Mouse (Mus musculus) E14TG2a.4 (cell line): Measurements from ENCODE around the gene Jpt1.

Experiments
- H3K27me3 ChIP-seq: 2 replicates; pipeline ENCODE4 v1.6.1; 2014; ENCODE audit warnings: low read length, control low read depth; ENCODE audit not compliant: insufficient read depth
- H3K36me3 ChIP-seq: 2 replicates; pipeline ENCODE4 v1.6.1; 2014; ENCODE audit warnings: low read length, control low read depth; ENCODE audit not compliant: insufficient read depth
- H3K4me1 ChIP-seq: replicated peaks from 2 replicates; pipeline ENCODE4 v1.6.1; 2014; ENCODE audit warnings: low read depth, low read length, control low read depth
- H3K4me3 ChIP-seq: replicated peaks from 2 replicates; pipeline ENCODE4 v1.5.1; 2014; ENCODE audit warnings: mild to moderate bottlenecking, low read length
- H3K9me3 ChIP-seq: 2 replicates; pipeline ENCODE4 v1.6.1; 2014; ENCODE audit warnings: low read length, control low read depth
- CTCF ChIP-seq: conservative IDR thresholded peaks from 2 replicates; pipeline ENCODE4 v1.5.1; 2014; ENCODE audit warnings: low read length
- NANOG ChIP-seq: IDR thresholded peaks from 2 replicates; pipeline ENCODE4 v1.6.1; 2014; ENCODE audit warnings: borderline replicate concordance, low read length, mixed read lengths
- POU5F1 ChIP-seq: IDR thresholded peaks from 2 replicates; pipeline ENCODE4 v1.6.1; 2014; ENCODE audit warnings: low read length, borderline replicate concordance

Gene Jpt1

GRCm38 (mm10) chr11:115516942-115517341 is 2.8 kb upstream of the Jpt1 start:
- no peaks in the 10 kb centered on the region for H3K9me3 ChIP-seq
- peaks cover 28% of the 10 kb centered on the region for H3K4me1 ChIP-seq
- H3K27me3 ChIP-seq: no peaks in the 10 kb centered on the region
- H3K4me3 ChIP-seq: no peak overlapping the region
- no peak for TF ChIP-seq NANOG
- no peak for TF ChIP-seq CTCF
- no peak for TF ChIP-seq POU5F1
- peaks cover 28% of the 10 kb centered on the region for H3K36me3 ChIP-seq

GRCm38 (mm10) chr11:115515021-115515420 is 834 bp upstream of the Jpt1 start:
- peak overlapping the region; percentile 35 for H3K4me3 ChIP-seq
- peaks cover 26% of the 10 kb centered on the region for H3K36me3 ChIP-seq
- H3K27me3 ChIP-seq: no peaks in the 10 kb centered on the region
- H3K4me1 ChIP-seq: peaks cover 47% of the 10 kb centered on the region
- no peak for TF ChIP-seq POU5F1
- no peak for TF ChIP-seq CTCF
- TF ChIP-seq NANOG: no peak
- H3K9me3 ChIP-seq: no peaks in the 10 kb centered on the region

- peak overlapping the region; percentile 100 for H3K4me3 ChIP-seq
- H3K9me3 ChIP-seq: no peaks in the 10 kb centered on the region
- no peak for TF ChIP-seq NANOG
- TF ChIP-seq POU5F1: no peak
- TF ChIP-seq CTCF: no peak
- H3K27me3 ChIP-seq: no peaks in the 10 kb centered on the region
- H3K4me1 ChIP-seq: peaks cover 58% of the 10 kb centered on the region
- H3K36me3 ChIP-seq: peaks cover 35% of the 10 kb centered on the region
Observed at GRCm38 (mm10) chr11:115513271-115514237, 633 bp downstream of the Jpt1 start.

- TF ChIP-seq CTCF (no peak), POU5F1 (no peak), NANOG (no peak)
- Histone ChIP-seq H3K27me3 (no peaks in the 10 kb centered on the region), H3K4me3 (peak overlapping the region; percentile 100), H3K9me3 (no peaks in the 10 kb centered on the region), H3K4me1 (peaks cover 67% of the 10 kb centered on the region), H3K36me3 (peaks cover 42% of the 10 kb centered on the region)
Observed at GRCm38 (mm10) chr11:115512407-115513183, 1.6 kb downstream of the Jpt1 start.

- no peaks in the 10 kb centered on the region for H3K27me3 ChIP-seq
- H3K36me3 ChIP-seq: peaks cover 42% of the 10 kb centered on the region
- H3K4me3 ChIP-seq: peak overlapping the region; percentile 100
- no peaks in the 10 kb centered on the region for H3K9me3 ChIP-seq
- H3K4me1 ChIP-seq: peaks cover 73% of the 10 kb centered on the region
- TF ChIP-seq POU5F1 (no peak), CTCF (no peak), NANOG (no peak)
Observed at GRCm38 (mm10) chr11:115512004-115512403, 2.2 kb downstream of the Jpt1 start.

- no peaks in the 10 kb centered on the region for H3K27me3 ChIP-seq
- H3K4me1 ChIP-seq: peaks cover 81% of the 10 kb centered on the region
- peaks cover 42% of the 10 kb centered on the region for H3K36me3 ChIP-seq
- H3K4me3 ChIP-seq: peak overlapping the region; percentile 100; the same call in 1 of the 2 replicates
- H3K9me3 ChIP-seq: no peaks in the 10 kb centered on the region
- TF ChIP-seq CTCF: no peak
- TF ChIP-seq NANOG: no peak
- TF ChIP-seq POU5F1: no peak
Observed at GRCm38 (mm10) chr11:115511121-115511520, 3.1 kb downstream of the Jpt1 start.

GRCm38 (mm10) chr11:115510507-115510888 is 3.7 kb downstream of the Jpt1 start:
- peaks cover 85% of the 10 kb centered on the region for H3K4me1 ChIP-seq
- H3K27me3 ChIP-seq: no peaks in the 10 kb centered on the region
- H3K4me3 ChIP-seq: peak overlapping the region; percentile 35
- H3K9me3 ChIP-seq: no peaks in the 10 kb centered on the region
- H3K36me3 ChIP-seq: peaks cover 42% of the 10 kb centered on the region
- TF ChIP-seq NANOG (no peak), POU5F1 (no peak), CTCF (no peak)
